Mouse (Mus musculus): ENCODE data around the gene Gm26602.
A peak's percentile ranks its signal among the peaks of the same experiment; 100 is the strongest.
"Not testable (repeated sequence)": the region's sequence is repeated elsewhere in the genome, so short reads cannot be mapped to it uniquely, and the experiment has no call there.

The Gm26602 gene

DNA sequence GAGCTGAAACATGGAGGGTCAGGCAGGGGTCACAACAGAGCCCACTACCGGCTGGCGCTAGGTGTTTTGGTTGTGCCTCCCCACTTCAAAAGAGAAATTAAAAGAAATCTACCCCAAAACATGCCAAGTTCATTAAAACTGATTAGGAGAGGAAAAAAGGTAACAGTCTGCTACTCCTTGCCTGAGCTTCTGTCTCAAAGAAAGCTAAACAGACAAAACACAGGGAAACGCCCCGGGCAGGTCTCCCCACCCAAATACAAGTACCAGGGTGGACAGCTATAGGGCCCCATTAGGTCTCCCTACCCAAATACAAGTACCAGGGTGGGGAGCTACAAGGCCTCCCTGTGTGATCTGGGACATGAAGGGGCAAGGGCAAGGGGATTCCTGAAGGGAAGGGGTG, at the start of gene Gm26602:
Gene Gm26602, plus strand, starts transcription at position 301 of the 400 bp plus-strand sequence.
- DNase-seq: no peak

DNA sequence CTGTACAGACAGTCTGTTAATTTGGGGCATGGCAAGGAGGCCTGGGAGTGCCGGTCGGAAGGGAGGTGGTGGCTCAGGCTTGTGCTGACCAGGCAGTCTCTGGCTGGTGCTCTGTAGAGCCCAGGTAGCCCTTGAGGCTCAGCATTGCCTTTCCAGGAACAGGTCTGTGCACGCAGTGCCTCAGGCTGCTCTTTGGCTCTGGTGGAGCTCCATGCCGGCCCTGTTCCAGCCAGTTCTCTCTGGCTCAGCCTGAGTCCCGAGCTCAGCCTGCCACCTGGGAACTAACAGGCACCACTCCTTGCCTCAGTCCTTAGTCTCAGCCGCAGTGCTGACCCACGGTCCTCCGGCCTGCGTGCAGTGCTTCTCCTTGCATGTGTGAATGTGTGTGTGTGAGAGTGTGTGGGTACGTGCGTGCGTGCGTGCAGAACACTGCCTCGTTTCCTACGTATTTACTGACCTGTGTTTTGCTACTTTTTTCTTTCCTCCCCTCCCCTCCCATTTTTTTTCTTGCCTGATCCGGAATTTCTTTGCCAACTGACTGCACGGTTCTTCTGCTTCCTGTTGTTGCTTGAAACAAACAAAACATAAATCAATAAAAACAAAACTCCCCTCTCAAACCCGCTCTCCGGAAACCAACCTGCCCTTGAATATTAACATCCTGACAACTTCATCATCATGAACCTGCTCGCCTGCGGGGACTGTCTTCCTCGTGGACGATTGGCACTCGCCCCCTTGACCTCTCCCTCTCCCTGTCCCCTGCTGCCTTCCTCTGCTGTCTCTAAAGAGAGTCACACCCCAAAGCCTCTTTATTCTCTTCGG, 49.2 kb upstream of the Gm26602 start:
- DNase-seq: peak; percentile 67

DNA sequence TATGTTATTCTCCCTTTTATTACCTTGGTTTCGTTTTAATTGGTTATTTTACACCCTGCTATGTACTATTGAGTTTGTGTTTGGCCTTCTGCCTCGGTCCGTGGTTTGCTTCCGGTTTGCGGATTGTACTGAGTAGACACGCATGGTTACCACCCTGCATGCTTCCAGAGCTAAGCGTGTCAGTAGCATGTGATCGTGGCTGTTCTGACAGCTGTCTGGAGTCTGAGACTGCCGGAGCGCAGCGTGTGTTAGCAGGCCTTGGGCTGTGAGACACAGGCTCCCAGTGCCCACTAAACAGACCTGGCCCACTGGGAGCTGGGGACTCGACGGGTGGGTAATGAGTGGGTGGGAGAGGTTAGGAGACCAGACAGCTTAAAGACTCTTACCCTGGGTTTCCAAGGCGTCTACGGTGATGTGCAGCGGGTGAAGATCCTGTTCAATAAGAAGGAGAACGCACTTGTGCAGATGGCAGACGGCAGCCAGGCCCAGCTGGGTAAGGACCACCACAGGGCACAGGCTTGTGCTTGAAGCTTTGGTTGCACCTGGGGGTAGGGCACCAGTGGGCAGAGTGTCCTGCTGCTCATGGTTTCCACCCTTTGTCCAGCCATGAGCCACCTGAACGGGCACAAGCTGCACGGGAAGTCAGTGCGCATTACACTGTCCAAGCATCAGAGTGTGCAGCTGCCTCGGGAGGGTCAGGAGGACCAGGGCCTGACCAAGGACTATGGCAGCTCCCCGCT, 48.4 kb upstream of the Gm26602 start:
- no peak for DNase-seq

DNA sequence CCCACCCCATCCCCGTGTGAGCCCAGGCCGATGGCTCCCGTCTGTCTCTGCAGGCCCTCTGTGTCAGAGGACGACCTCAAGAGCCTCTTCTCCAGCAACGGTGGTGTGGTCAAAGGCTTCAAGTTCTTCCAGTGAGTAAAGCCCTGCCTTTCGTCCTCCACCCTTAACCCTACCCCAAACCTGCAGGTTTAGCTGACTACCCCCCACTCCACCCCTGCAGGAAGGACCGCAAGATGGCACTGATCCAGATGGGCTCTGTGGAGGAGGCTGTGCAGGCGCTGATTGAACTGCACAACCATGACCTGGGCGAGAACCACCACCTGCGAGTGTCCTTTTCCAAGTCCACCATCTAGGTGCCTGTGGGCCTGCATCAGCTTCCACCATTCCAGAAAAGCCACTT, 47.7 kb upstream of the Gm26602 start:
- no peak for DNase-seq

DNA sequence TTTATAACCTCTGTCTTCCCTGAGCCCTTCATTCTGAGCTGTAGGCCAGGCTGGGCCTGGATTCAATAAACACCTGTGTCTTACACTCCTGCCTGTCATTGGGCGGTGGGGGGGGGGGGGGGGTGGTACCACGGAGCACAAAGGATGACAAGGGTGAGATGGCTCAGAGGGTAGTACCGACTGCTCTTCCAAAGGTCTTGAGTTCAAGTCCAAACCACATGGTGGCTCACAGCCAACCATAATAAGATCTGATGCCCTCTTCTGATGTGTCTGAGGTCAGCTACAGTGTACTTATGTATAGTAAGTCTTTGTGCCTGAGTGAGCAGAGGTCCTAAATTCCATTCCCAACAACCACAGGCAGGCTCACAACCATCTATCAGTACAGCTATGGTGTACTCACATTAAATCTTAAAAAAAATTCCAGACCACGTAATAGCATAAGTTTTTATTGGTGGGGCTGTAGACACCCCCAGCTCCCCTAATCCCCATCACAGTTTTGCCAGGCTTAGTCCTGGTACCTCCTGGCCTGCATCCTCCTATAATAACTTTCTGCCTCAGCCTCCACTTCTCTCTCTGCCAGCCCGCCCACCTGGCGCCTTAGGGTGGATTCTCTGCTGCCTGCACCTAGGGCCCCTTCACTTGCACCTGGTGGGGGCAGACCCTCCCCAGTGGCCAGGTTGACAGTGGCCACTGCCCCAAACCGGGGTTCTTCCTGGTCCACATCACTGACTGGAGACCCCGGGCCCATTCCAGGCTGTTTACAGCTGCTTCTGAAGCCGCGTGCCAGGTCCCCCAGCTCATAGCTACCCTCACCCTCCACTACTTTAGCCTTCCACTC, 46.1 kb upstream of the Gm26602 start:
- no peak for DNase-seq

DNA sequence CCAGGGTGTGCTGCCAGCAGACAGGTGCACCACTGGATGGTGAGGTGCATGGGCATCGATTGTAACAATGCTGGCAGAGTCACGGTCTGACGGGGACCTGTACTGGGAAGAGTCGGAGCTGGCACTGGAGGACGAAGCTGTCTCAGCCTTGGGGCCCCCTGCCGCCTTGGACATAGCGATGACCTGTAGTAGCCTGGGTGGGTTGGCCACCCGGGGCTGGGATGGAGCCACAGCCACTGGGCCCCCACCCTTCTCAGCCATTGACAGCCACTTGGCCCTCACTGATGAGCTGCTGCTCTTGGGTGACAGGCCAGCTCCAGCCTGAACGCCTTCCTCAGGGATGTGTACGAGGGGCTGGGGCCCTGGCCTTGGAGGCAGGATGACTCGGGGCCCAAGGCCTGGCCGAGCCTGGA, 45.5 kb upstream of the Gm26602 start:
- no peak for DNase-seq

DNA sequence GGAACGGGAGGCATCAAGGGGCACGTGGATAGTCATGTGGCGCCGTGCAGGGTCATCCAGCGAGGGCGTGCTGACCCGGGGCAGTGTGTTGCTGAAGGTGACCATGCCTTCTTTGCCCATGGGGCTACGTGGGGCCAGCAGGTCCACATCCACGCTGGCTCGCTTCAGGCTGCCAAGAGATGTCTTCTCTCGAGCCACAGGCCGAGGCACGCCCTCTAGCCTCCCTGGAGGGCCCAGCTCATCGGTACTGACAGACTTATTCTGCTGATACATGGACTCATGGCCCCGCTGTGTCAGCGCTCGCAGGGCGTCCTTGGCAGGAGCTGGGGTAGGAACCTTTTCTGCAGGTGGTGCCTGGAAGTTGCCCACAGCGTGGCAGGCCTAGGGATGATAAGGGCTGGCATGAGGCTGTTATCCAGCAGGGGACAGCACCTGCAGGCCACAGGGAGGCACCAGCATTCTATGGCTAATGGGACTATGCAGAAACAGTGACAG, 44.8 kb upstream of the Gm26602 start:
- DNase-seq: peak; percentile 47

DNA sequence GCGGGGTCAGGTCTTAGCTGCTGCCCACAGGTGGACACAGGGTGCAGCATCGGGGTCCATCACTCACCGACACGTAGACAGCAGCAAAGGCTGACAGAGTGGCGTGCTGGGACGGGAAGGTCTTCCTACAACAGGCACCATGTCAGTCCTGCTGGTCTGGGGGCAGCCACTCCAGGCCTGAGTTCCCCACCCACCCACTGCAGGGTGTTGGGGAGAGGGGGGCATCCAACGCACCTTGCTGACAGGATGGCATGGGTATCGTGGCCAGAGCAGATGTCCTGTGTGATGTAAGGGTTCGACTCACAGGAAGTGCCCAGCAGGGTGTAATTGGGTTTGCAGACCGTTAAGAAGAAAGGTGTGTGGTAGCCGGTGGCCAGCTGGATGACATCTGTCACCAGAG, 44.1 kb upstream of the Gm26602 start:
- DNase-seq: no peak

DNA sequence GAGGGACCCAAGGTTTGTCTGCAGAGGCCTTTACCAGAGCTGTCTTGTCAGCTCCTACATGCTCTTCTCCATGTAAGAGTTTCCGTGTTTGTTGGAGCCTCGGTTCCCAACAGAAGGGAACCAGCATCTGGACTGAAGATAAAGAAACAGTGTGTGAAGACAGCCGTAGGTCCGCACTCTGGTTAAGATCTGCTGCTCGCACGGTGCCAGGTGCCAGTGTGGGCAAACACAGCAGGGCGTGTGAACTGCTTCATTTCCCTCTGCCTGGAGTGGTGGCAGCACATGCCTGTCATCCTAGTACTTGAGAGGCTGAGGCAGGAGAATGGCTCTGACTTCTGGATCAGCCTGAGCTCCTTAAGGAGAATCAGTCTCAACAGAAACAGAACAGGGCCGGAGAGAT, 38.8 kb upstream of the Gm26602 start:
- DNase-seq: no peak

DNA sequence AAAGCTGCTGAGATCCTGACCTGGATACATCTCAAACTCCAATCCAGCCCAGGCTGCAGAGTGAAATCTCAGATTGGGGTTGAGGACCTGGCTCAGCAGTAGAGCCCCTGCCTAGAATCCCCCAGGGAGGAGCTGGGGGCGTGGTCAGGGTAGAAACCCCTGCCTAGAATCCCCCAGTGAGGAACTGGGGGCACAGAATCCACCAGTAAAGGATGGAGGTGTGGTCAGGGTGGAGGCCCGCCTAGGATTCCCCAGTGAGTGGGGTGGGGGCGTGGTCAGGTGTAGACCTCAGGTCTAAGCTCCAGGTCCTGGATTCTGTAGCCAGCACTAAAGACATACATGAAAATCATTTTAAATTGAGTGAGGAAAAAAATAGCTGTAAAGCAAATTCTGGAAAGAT, 37.8 kb upstream of the Gm26602 start:
- DNase-seq: no peak

DNA sequence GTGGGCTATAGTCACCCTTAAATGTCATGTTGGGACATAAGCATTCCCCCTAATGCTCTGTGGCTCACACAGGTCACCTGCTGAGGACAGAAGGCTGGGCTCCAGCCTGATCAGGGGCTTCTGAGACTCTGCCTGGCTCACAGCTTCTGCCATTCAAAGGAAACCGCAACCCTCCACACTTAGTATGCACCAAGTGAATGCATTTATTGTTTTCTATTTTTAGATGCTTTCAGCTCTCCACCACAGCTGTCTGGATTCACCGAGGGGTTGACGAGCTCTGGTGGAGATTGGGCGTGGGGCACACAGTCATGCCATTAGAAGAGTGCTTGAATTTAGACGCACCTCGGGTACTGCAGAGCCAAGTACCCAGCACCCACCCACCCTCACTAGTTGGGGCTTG, 37.3 kb upstream of the Gm26602 start:
- no peak for DNase-seq

DNA sequence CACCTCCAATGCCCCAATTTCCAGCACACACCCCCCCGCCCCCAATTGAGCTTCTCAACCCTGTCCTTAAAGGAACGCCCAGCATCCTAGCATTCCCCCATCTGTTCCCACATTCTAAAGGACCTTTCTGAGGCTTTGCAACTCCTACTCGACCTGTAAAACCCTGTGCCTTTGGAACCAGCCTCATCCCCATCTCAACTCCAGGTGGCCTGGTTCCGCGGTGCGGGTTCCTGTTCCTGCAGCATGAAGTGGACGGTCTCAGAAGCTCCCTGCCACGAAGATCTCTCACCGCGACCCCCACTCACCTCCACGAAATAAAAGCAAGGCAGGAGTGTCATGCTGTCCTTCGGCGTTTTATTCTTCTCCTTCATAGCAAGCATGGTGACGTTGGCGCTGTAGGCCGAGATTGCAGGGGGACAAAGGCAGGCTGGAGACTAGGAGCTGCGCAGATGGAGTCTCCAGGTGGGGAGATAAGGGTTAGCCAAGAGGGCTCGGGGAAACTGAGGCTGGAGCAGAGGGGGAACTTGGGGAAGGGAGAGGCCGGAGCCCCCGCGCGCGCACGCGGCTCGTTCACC, 36.9 kb upstream of the Gm26602 start:
- DNase-seq: no peak

DNA sequence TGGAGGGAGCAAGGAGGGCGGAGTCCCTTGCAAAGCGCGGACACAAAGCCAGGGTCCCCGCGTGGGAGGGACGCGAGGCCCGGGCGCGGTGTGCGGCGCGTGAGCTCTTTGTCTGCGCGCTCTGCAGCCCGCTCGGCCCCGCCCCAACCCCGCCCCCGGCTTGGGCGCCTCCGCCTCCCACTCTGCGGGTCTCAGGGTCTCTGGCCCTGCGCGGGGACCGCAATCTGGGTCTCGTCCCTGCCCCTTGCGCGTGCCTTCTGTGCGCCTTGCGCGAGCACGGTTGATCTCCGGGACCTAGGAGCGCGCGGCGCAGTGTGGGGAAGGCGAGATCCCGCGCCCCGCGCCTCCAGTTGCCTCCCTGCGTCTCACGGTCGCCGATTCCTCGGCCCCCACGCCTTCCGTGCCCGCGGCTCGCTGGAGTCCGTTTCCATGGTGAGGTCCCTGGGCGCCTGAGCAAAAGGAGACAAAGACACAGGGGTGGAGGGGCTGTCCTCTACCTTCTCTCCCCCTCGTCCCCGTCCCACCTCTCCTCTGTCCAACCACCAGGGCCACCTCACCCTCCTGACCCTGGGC, 36.3 kb upstream of the Gm26602 start, which contains the start of the genes Prtn3 and Plppr3:
Gene Prtn3, plus strand, starts transcription at position 187 of the 573 bp plus-strand sequence.
Gene Plppr3, minus strand, starts transcription at position 345 of the 573 bp plus-strand sequence.
- DNase-seq: no peak

DNA sequence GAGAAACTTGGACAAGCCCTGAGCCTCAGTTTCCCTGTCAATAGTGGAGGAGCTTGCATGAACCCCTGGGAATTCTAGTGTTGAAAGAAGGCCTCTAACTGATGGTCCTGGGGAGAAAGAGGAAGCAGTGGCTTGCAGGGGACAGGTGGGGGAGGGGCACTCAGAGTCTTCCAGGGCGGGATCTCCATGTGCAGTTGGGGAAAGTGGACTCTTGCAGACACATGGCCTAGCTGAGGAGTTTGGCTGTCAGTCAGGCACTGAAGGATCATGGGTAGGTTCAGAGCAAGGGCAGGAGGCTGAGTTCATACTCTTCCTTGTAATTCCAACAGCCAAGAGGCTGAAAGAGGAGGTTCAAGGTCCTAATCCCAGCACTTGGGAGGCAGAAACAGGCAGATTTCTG, 33.5 kb upstream of the Gm26602 start:
- DNase-seq: no peak

DNA sequence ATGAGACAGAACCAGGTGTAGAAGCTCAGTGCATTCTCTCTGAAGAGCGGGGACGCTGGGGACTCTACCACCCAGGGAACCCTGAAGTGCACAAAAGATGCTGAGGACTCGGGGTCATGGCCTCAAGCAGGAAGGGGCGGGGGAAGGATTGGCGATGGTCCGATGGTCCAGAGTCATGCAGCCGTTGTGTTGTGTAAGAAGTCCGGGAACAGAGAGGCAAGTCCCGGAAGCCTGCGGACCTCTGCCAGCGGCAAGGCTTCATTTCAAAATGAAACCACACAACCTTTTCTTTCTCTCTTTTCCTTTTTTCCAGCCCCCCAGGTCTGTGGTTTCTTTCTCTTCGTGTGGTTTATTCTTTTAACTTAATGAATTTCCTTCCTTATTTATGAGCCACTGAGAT, 32.9 kb upstream of the Gm26602 start:
- DNase-seq: no peak

DNA sequence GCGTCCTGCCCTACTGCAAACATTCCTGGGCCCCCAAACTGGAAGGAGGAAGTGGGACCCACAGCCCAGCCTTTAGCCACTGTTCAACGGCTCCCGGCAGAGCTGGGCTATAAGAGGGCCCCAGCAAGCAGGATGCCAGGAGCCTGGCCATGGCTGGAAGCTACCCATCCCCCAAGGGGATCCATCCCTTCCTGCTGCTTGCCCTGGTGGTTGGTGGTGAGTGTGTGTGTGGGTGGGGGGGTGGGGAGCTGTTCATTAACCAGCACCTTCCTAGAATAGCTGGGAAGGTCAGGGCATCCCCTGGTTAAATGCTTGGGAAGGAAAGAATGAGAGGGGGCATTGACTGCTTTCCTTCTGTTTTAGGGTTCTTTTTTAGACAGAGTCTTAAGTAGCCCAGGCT, 31.1 kb upstream of the Gm26602 start:
- no peak for DNase-seq

DNA sequence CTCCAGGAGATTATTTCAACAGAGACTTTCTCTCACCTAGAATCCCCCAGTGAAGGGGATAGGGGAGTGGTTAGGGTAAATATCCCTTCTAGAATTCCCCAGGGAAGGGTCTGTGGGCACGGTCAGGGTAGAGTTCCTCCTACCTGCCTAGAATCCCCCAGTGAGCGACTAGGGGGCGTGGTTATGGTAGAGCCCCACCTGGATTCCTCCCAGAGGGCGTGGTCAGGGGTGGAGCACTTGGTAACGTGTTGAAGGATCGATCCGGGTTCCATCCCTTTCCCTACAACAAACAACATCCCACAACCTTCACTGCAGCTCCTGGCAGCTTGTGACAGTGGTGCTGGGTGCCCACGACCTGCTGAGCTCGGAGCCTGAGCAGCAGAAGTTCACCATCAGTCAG, 29.9 kb upstream of the Gm26602 start:
- DNase-seq: no peak

DNA sequence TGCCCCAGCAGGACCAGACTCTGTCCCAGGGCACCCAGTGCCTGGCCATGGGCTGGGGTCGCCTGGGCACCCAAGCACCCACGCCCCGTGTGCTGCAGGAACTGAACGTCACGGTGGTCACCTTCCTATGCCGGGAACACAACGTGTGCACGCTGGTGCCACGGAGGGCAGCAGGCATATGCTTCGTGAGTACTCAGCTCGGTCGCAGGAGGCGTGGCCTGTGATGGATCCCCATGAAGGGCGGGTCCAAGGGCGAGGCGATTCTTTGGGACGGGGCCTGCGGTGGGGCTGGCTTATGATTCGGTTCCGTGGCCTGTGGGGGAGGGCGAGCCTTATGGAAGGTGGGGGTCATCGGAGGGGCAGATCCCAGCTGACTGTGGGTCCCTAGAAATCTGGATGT, 28.7 kb upstream of the Gm26602 start:
- DNase-seq: no peak

DNA sequence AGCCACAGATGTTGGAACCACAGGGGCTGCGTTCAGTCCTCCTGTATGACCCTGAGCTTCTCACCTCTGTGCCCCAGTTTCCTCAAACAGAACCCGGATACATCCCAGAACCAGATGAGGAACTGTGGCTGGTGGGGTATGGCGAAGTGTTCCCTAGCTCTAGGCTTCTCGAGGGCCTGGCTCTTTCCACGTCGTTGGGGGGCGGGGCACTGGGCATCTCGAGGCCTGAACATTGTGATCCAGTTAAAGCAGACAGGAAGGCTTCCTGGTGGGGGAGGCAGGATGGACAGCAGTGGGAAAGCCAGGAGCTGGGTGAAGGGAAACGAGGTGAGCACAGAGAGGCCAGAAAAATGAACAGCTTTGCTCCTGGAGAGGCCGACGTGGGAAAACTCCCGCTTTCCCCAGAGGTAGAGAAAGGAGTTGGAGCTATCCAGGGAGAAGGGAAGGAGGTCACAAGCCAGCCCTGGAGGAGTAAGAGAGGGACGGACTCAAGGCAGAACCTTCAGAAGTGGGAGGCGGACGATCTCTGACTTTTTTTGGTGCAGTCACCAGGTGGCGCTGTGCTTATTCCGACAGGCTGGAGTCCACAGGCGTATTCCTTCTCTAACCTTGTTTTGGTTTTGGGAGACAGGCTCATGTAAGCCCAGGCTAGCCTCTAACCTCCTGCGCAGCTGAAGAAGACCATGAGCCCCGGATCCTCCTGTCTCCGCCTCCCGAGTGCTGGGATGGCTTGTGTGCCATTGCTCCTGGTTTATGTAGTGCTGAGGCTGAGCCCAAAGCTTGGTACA, 27.2 kb upstream of the Gm26602 start:
- peak; percentile 78 for DNase-seq

DNA sequence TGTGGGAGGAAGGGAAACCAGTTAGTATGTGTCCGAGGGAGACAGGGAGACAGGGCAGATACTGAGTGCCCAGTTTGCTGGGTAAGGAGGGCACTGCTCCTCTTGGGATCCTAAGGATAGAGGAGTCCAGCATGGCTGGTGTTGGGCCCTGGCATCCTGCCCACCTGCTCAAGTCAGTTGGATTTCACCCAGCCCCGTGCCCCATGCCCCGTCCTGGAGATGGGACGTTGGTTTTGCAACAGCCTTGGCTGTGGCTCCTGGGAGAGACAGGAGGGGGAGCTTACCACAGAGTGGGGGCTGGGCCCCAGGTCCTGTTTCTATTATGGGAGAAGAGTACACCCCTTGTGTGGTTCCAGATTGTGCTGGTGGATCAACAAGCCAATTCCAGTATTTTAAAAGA, 26.2 kb upstream of the Gm26602 start:
- DNase-seq: no peak

DNA sequence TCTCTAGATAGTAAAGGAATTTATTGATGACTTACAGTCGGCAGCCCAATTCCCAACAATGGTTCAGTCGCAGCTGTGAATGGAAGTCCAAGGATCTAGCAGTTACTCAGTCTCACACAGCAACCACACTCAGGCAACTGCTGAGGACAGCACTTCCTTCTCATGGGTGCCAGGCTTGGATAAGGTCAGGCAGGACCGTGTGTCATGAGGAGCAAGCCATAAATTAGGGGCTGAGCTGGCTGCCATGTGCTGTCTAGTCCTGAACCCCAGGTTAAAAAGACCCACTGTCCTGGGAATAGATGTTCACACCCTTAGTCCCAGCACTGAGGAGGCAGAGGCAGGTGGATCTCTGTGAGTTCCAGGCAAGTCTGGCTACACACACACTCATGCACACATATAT, 25.7 kb upstream of the Gm26602 start:
- DNase-seq: not testable (repeated sequence)

DNA sequence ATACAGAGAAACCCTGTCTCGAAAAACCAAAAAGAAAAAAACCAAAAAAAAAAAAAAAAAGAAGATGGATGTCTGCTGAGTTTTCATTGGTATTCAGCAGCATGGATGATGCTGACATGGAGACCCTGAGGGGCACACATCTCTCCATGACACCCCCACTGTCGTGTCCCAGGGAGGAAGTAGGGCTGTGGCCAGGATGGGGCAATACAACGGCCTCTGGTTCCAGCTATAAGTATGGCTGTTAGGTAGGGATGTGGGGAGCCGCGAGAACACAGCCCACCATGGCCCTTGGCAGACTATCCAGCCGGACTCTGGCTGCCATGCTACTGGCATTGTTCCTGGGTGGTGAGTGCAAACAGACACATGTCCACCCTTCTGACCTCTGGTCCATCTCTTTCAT, 24.6 kb upstream of the Gm26602 start, which contains the start of gene Elane:
Gene Elane, plus strand, starts transcription at position 194 of the 400 bp plus-strand sequence.
- no peak for DNase-seq
